Mouse (Mus musculus): ENCODE results near the gene Gm281.

The Gm281 gene

DNA sequence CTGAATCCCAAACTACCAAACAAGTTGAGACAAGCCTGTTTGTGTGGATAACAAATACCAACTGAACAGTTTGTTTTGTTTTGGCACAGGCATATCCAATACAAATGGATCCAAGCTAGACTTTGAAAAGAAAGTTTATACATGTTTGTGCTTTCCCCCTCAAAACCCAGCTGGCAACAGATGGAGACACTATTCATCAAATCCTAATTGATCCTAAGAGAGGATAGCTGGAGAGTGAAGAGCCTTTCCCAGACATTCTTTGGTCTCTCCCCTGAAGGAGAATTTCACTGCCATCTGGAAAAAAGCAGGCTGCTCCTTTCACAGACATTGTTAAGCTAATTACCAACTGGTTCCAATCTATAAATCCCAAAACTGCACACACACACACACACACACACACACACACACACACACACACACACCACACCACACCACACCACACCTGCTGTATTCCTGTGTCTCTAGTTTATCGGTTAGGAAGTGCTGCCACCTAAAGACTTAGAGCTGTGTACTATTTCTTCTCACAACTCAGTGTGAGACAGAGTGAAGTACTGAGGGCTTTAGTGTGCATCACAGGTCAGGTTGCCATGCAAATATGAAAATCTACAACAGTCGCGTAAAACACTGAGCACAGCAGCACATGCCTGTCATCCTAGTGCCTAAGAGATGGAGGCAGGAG is 101.3 kb downstream of the Gm281 start:
- DNase-seq: no peak

DNA sequence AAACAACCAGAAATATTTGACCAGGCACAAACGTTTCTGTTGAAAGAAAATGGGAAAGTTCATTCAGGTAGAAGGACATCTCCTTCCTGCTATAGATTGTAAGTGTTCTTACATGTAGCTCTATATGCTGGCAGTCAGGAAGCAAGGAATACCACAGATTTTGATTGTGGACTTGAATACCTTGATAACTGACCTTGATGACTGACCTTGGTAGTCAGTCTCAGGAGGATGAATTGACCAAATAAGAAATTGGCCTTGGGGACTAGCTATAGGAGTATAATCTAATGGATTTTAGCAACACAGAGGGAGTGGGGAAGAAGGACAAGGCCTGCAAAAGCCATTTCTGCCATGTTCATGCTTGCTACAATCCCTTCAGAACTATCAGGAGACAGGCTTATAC is 123.8 kb downstream of the Gm281 start:
- no peak for DNase-seq

DNA sequence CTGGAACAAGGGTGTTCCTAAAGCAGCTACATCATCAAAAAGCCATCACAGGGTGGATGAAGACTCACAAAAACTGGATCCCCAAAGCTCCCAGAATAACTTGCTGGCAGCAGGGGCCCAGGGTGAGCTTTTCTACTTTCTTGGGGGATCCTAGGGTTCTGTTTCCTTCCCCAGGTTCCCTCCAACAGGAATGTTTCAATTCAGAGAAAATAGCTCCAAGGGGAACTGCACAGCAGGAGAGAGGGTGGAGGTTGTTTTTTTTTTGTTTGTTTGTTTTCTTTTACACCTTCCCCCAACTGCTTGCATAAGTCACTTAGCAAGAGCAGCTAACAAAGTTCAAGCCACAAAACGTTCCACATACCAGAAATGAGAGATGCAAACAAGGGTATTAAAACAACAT is 124.3 kb downstream of the Gm281 start:
- DNase-seq: no peak

DNA sequence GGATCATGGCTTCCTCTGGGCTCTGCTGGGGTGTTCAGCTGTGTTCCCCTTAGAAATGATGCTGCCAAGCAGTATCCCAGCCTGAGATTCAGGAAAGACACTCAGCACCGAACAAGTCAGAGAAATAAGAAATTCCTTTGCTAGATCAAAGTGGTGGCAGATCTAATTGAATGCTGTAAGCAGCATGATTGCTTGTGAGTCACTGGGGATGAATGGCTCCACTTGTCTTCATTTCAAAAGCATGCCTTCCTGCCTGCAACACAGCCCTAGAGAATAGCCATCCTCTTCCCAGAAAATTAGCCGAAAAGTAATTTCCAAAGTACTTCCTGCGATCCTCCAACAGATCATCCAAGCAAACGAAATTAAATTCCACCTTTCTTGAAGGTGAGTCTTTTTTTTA is 131.3 kb downstream of the Gm281 start:
- no peak for DNase-seq

DNA sequence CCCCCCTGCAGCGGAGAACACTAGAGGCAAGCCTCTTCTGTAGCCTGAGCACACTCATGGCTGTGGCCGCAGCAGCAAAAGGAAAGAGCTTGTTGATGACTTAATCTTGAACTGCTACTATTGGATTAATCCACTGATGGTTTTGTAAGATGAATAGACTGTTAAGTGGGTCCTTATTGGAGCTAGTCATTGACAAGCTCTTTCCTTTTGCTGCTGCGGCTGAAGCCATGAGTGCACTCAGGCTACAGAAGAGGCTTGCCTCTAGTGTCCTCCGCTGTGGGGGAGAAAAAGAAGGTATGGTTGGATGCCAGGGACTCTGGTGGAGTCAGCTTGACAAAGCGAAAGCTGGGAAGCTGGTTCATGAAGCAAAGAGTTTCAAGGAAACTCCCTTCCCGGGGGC is 135.9 kb downstream of the Gm281 start:
- DNase-seq: no peak

DNA sequence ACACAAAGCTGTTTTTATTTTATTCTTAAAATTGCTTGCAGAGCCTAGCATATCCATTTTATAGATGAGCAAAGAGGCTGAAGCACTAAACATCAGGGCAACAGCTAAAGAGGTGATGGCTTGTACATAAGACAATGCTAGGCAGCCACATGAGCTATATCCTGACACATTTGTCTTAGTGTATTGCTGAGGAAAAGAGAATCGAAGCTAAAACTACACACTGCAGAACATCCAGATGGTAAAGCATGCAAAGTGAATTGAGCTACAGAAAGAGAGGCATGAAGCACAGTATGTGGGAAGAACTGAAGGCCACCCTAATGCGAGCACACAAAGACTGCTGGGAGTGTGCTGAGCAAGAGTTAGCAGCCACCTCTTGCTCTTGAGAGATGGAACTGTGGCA is 143.1 kb downstream of the Gm281 start:
- DNase-seq: no peak

DNA sequence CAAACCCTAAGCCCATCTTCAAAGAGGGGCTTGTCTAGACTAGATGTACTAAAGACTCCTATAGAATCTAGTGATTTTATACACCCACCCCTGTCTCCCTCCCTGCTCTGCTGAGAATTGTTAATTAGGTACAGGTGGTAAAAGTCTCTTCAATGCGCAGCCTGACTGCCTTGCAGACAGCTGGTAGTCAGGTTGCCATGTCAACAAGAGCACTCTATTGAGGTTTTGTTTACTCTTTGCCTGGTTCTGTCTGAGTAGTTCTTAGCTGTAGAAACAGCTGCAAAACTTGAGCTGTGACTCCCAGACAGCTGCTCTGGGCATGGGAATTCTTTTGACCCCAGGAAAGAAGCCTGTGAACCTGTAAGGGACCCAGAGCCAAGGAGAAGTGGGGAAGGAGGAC is 143.6 kb downstream of the Gm281 start:
- DNase-seq: no peak

Measured in kidney, adult 9 months (tissue).